Mouse (Mus musculus): ENCODE data around the gene Marveld3. TPM values are rescaled to one million over a fixed set of nuclear protein-coding genes. Genes with fewer than 3 reads are reported as not detected.

The Marveld3 gene
- 1.5 and 2.2 TPM in 2 replicates for polyA plus RNA-seq (2016; fragmentation: Nextera tagmentation; extraction: Ambion mirVana)

DNA sequence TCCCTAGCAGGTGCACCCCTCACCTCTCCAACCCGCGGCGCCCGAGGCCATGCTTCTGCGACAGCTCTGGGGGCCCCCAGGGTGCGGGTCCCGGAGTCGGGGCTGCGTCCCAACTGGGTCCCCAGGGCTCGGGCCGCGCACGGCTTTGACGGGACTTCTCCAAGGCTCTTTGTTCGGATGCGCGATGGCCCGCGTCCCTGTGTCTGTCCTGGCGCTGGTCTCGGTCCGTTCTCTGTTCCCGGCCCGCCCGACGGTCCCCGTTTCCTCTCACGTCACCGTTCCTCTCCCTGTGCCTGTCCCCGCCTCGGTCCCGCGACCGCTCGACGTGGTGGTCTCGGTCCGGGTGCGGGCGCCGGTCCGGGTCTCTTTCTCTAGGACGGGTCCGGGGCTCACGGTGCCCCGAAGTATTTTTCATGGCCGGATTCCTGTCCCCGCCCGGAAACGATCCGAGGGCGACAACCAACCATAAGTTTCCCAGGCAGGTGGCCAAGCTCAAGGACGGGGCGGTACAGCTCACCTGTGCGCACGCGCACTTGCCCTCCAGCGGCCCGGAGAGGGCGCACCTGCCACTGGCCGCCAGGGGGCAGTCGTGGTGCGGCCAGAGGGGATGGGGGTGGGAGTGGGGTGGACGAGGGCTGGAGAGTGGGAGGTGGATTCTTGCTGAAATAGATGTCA lies at the start of gene Marveld3:
TSS of gene Marveld3 (minus strand) at position 511 of the 675 bp plus-strand sequence.
- Histone ChIP-seq H3K9me3 (no peaks in the 10 kb centered on the region), H3K4me3 (peak within 1 kb of the TSS; percentile 33), H3K4me1 (peaks cover 24% of the 10 kb centered on the region), H3K9ac (no peak within 1 kb of the TSS), H3K27ac (no peak within 1 kb of the TSS), H3K27me3 (peaks cover 46% of the 10 kb centered on the region), H3K4me2 (replicated peaks) (peak within 1 kb of the TSS; percentile 51), H3K36me3 (no peaks in the 10 kb centered on the region)
- 3% methylated on average over 64 of the region's 64 CpGs for WGBS
- ATAC-seq (ENCODE audit: insufficient number of reproducible peaks, insufficient read depth, low FRiP score, low TSS enrichment), result no peak

GRCm38 (mm10) chr8:110010868-110011267 lies 48.9 kb upstream of the Marveld3 start:
- no peaks in the 10 kb centered on the region for H3K9me3 ChIP-seq
- no peak overlapping the region for H3K4me2 ChIP-seq (replicated peaks)
- H3K27ac ChIP-seq, result no peak overlapping the region
- H3K27me3 ChIP-seq, result no peaks in the 10 kb centered on the region
- 32% methylated on average over 5 of the region's 5 CpGs for WGBS
- H3K4me1 ChIP-seq, result no peaks in the 10 kb centered on the region
- no peaks in the 10 kb centered on the region for H3K36me3 ChIP-seq
- H3K4me3 ChIP-seq, result no peak overlapping the region
- no peak for ATAC-seq (ENCODE audit: insufficient number of reproducible peaks, insufficient read depth, low FRiP score, low TSS enrichment)
- H3K9ac ChIP-seq, result no peak overlapping the region

DNA sequence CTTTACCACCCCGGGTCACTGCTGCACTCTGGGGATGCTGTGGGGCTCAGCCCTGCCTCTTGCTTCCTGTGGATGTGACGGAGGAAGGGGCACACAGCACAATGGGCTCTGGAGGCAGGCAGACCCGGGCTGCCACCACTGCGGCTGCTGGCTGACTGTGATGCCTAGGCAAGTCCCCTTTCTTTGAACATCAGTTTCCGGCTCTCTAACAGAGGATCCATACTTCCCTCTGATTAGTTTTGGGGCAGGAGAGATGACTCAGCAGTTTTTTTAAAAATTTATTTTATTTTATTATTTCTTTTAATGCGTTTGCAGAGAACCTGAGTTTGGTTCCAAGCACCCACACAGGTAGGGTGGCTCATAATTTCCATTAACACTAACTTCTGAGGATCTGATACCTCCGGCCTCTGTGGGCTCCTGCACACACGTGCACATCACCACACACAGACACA lies 47.0 kb upstream of the Marveld3 start:
- Histone ChIP-seq H3K4me3 (no peak overlapping the region), H3K9me3 (no peaks in the 10 kb centered on the region), H3K36me3 (no peaks in the 10 kb centered on the region), H3K4me1 (no peaks in the 10 kb centered on the region), H3K27ac (no peak overlapping the region), H3K4me2 (replicated peaks) (no peak overlapping the region), H3K27me3 (no peaks in the 10 kb centered on the region), H3K9ac (no peak overlapping the region)
- 74% methylated on average over 8 of the region's 8 CpGs for WGBS
- ATAC-seq (ENCODE audit: insufficient number of reproducible peaks, insufficient read depth, low FRiP score, low TSS enrichment), result no peak

DNA sequence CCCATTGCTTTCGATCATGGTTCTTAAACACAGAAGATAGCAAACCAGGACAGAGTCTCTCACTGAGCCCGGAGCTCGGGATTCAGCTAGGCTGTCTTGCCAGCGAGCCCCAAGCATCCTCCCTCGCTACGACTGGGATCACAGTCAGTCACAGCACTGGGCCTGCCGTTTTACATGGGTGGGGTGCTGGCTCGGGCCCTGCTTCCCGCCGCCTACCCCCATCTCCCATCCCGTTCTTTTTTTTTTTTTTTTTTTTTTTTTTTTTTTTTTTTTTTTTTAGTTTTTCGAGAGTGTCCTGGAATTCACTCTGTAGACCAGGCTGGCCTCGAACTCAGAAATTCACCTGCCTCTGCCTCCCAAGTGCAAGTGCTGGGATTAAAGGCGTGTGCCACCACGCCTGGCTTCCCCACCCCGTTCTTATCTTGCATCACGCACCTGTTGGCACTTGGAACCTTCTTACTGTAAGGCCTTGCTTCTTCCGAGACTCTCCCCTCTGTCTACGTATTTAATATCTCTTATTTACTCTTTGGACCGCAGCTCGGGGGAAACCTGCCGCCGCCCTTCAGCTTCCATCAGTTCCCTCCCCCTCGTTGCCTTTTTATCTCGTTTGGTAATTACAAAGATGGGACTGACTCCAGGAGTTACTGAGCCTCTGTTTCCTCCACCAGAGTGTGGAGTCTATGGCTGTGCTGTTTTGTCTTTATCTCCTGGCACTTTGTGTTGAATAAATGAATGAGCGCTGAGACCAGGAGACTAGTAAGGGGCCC lies 46.4 kb upstream of the Marveld3 start:
- no peak for ATAC-seq (ENCODE audit: insufficient number of reproducible peaks, insufficient read depth, low FRiP score, low TSS enrichment)
- 85% methylated on average over 26 of the region's 26 CpGs for WGBS

GRCm38 (mm10) chr8:110006312-110007023 lies 44.5 kb upstream of the Marveld3 start:
- no peak overlapping the region for H3K4me2 ChIP-seq (replicated peaks)
- WGBS, result 66% methylated on average over 17 of the region's 17 CpGs
- H3K9me3 ChIP-seq, result no peaks in the 10 kb centered on the region
- no peaks in the 10 kb centered on the region for H3K36me3 ChIP-seq
- H3K27ac ChIP-seq, result no peak overlapping the region
- no peak overlapping the region for H3K4me3 ChIP-seq
- H3K4me1 ChIP-seq, result no peaks in the 10 kb centered on the region
- no peak overlapping the region for H3K9ac ChIP-seq
- H3K27me3 ChIP-seq, result no peaks in the 10 kb centered on the region
- no peak for ATAC-seq (ENCODE audit: insufficient number of reproducible peaks, insufficient read depth, low FRiP score, low TSS enrichment)

More for the DNA sequence above, 46.4 kb upstream of the Marveld3 start:
- H3K4me3 ChIP-seq, result no peak overlapping the region
- no peaks in the 10 kb centered on the region for H3K4me1 ChIP-seq
- no peak overlapping the region for H3K4me2 ChIP-seq (replicated peaks)
- no peak overlapping the region for H3K9ac ChIP-seq
- H3K27ac ChIP-seq, result no peak overlapping the region
- no peaks in the 10 kb centered on the region for H3K36me3 ChIP-seq
- no peaks in the 10 kb centered on the region for H3K9me3 ChIP-seq
- H3K27me3 ChIP-seq, result no peaks in the 10 kb centered on the region

DNA sequence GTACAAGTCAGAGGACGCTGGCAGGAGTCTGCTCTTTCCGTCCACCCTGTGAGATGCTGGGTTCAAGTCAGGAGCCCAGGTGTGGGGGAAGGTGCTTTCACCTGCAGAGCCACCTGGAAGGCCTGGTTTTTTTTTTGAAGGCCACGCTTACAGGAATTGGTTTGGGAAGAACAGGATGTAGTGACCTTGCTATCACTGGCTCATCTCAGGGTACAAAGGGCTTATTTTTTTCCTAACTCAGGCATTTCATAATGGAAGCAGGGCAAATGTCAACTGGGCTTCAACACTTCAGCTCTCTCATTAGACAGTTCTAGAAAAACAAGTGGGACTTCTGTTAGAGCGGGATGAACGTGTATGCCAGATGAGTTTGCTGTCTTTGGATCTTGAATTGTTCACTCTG lies 42.3 kb upstream of the Marveld3 start:
- 72% methylated on average over 5 of the region's 5 CpGs for WGBS
- H3K27ac ChIP-seq, result no peak overlapping the region
- no peaks in the 10 kb centered on the region for H3K9me3 ChIP-seq
- H3K9ac ChIP-seq, result no peak overlapping the region
- no peaks in the 10 kb centered on the region for H3K4me1 ChIP-seq
- H3K27me3 ChIP-seq, result no peaks in the 10 kb centered on the region
- H3K36me3 ChIP-seq, result no peaks in the 10 kb centered on the region
- H3K4me2 ChIP-seq (replicated peaks), result no peak overlapping the region
- H3K4me3 ChIP-seq, result no peak overlapping the region
- no peak for ATAC-seq (ENCODE audit: insufficient number of reproducible peaks, insufficient read depth, low FRiP score, low TSS enrichment)

DNA sequence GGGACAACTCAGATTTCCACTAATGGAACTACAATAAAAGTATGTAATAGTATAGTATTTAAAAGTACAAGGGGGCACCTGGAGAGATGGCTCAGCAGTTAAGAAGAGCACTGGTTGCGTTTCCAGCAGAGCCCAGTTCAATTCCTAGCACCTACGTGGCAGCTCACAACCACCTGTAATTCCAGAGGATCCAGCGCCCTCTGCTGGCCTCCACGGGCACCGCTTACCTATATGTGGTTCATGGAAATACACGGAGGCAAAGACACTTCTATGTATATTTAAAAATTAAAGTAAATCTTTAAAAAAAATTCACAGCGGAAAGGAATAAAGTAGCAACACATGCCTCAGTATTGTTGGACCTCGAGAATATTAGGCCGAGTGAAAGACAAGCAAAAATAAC lies 41.0 kb upstream of the Marveld3 start:
- Histone ChIP-seq H3K4me3 (no peak overlapping the region), H3K9ac (no peak overlapping the region), H3K4me1 (no peaks in the 10 kb centered on the region), H3K9me3 (no peaks in the 10 kb centered on the region), H3K27ac (no peak overlapping the region), H3K4me2 (replicated peaks) (no peak overlapping the region), H3K27me3 (no peaks in the 10 kb centered on the region), H3K36me3 (no peaks in the 10 kb centered on the region)
- 39% methylated on average over 9 of the region's 9 CpGs for WGBS
- ATAC-seq (ENCODE audit: insufficient number of reproducible peaks, insufficient read depth, low FRiP score, low TSS enrichment), result no peak

DNA sequence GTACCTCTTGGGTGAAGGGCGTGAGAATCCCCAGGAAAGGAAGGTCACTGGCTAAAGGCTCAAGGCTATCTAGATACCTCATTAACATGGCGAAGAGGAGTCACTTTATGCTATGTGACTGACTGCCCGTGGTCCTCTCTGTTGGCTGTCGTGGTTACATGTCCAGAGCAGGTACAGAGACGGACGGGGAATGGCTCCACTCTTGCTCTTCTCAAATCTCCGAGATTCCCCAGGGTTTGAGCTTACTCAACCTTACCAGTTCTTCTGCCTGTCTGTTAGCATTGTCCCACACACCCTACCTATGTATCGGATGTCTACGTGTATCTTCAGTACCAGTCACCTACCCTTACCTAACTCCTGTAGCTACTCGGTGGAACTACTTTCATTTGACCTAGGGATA lies 38.0 kb upstream of the Marveld3 start:
- H3K27ac ChIP-seq, result no peak overlapping the region
- no peaks in the 10 kb centered on the region for H3K9me3 ChIP-seq
- H3K4me3 ChIP-seq, result no peak overlapping the region
- no peaks in the 10 kb centered on the region for H3K27me3 ChIP-seq
- 85% methylated on average over 10 of the region's 10 CpGs for WGBS
- no peaks in the 10 kb centered on the region for H3K36me3 ChIP-seq
- no peaks in the 10 kb centered on the region for H3K4me1 ChIP-seq
- no peak overlapping the region for H3K9ac ChIP-seq
- no peak overlapping the region for H3K4me2 ChIP-seq (replicated peaks)
- ATAC-seq (ENCODE audit: insufficient number of reproducible peaks, insufficient read depth, low FRiP score, low TSS enrichment), result no peak

DNA sequence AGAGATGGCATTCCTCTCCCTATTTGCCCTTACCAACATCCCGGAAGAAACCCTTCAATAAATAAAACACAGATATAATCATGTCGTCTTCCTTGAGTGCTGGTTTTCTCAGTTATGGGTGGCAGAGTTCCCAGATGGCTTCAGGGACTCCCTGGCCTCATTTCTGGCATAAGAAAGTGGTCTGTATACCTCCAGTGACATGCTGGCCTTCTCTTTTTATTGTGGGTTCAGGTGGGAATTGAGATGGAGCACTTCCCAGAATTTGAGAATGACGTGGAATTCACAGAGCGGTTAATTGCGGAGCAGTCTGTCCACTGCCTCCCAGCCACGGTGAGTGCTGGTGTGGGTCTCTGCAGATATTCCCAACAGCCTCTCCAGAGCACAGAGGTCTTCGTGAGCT lies 36.1 kb upstream of the Marveld3 start:
- no peaks in the 10 kb centered on the region for H3K27me3 ChIP-seq
- H3K4me1 ChIP-seq, result no peaks in the 10 kb centered on the region
- H3K36me3 ChIP-seq, result no peaks in the 10 kb centered on the region
- no peak for ATAC-seq (ENCODE audit: insufficient number of reproducible peaks, insufficient read depth, low FRiP score, low TSS enrichment)
- no peaks in the 10 kb centered on the region for H3K9me3 ChIP-seq
- WGBS, result 76% methylated on average over 7 of the region's 7 CpGs
- no peak overlapping the region for H3K9ac ChIP-seq
- no peak overlapping the region for H3K4me3 ChIP-seq
- H3K4me2 ChIP-seq (replicated peaks), result no peak overlapping the region
- H3K27ac ChIP-seq, result no peak overlapping the region

- 92% methylated on average over 9 of the region's 9 CpGs for WGBS
- no peak overlapping the region for H3K4me3 ChIP-seq
Measured at GRCm38 (mm10) chr8:109997381-109997780, 35.4 kb upstream of the Marveld3 start.

DNA sequence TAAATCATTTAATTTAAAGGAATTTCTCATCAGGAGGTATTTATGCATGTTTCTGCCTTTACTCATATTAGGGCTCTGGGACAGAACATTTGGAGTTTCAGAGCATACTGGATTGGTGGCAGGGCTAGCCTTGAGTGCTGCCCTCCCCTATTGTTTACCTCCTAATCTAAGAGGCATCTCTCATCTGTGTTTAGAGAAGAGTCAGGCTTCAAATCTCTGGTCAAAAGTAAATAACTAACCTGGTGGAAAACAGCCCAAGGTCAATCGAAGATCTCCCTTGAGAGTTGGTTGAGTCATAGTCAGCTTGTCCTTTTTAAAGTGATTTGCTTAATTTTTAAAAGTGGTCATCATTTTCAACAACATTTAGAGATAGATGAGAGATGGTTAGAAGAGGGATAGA lies 30.9 kb upstream of the Marveld3 start:
- H3K4me2 ChIP-seq (replicated peaks), result no peak overlapping the region
- no peaks in the 10 kb centered on the region for H3K9me3 ChIP-seq
- ATAC-seq (ENCODE audit: insufficient number of reproducible peaks, insufficient read depth, low FRiP score, low TSS enrichment), result no peak
- H3K27me3 ChIP-seq, result no peaks in the 10 kb centered on the region
- H3K27ac ChIP-seq, result no peak overlapping the region
- no peaks in the 10 kb centered on the region for H3K4me1 ChIP-seq
- WGBS, result 89% methylated on average over 1 of the region's 1 CpGs
- H3K9ac ChIP-seq, result no peak overlapping the region
- H3K4me3 ChIP-seq, result no peak overlapping the region
- no peaks in the 10 kb centered on the region for H3K36me3 ChIP-seq

More at GRCm38 (mm10) chr8:109997381-109997780, 35.4 kb upstream of the Marveld3 start:
- Histone ChIP-seq H3K27me3 (no peaks in the 10 kb centered on the region), H3K36me3 (no peaks in the 10 kb centered on the region), H3K4me1 (no peaks in the 10 kb centered on the region), H3K9me3 (no peaks in the 10 kb centered on the region), H3K4me2 (replicated peaks) (no peak overlapping the region), H3K27ac (no peak overlapping the region), H3K9ac (no peak overlapping the region)
- no peak for ATAC-seq (ENCODE audit: insufficient number of reproducible peaks, insufficient read depth, low FRiP score, low TSS enrichment)

Data from embryonic facial prominence, embryonic 12.5 days (tissue).